Mouse (Mus musculus) cerebellum, postnatal 10 days (tissue): Measurements from ENCODE around the gene Abhd12b.
"Not testable (repeated sequence)": the region's sequence is repeated elsewhere in the genome, so short reads cannot be mapped to it uniquely, and the experiment has no call there.

Source experiments
- DNase-seq, 2 experiments: peaks; one replicate each; pipeline ENCODE4 v3.0.0; 2021; ENCODE audit warnings: mixed read lengths in 2 of 2

The Abhd12b gene

GRCm38 (mm10) chr12:70139871-70140270 lies 14.1 kb upstream of the Abhd12b start:
- no peak for DNase-seq

GRCm38 (mm10) chr12:70140542-70140941 lies 13.4 kb upstream of the Abhd12b start:
- DNase-seq, result no peak

GRCm38 (mm10) chr12:70140993-70141576 lies 12.9 kb upstream of the Abhd12b start:
- DNase-seq, result no peak

- not testable (repeated sequence) for DNase-seq
Observed at GRCm38 (mm10) chr12:70144106-70144587, 9.8 kb upstream of the Abhd12b start.

DNA sequence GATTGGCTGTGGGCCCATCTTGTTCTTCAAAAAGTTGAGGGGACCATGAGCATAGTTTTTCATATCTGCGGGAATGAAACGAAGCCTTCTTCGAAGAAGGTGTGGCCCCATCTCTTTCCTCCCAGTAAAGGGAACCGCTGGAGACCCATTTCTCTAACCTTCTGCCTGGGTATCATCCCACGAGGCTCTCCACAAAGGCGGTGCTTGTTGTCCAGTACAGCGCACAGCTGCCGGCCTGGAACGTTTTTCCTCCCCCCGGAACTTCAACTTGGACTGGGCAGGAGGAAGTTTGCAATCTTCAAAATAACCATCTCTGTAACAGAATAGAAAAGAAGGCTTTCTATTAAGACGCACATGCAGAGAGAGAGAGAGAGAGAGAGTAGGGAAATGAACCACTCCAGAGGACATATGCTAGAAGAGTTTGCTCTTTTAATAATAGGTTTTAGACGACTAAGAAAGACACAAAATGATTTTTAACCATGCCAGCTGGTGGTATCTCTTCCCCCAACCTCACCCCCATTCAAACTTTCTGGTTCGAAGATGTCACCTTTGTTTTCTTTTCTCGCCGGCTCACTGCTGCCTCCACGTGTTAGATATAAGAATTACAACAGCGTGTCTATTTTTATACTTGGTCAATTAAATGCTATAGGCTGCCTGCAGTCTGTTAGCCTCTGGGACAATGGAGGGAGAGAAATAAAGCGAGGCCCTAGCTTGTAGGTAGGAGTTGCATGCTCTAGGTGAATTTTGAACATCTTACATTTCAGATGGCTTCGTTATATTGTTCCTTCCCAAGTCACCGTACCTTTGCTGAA lies 9.1 kb upstream of the Abhd12b start:
- peak; percentile 80 to 87 for DNase-seq

DNA sequence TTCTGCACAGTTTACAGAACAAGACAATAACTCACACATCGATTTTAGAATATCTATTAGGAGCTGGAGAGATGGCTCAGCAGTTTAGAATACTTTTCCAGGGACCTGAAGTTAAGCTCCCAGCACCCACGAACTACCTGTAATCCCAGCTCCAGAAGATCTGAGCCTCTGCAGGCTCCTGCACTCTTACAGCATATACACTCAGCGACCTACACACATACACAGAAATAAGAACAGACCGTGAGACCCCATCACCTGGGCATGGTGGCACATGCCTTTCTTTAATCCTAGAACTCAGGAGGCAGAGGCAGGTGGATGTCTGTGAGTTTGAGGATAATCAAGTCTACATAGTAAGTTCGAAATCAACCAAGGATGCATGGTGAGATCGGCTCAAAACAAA lies 8.4 kb upstream of the Abhd12b start:
- no peak for DNase-seq

DNA sequence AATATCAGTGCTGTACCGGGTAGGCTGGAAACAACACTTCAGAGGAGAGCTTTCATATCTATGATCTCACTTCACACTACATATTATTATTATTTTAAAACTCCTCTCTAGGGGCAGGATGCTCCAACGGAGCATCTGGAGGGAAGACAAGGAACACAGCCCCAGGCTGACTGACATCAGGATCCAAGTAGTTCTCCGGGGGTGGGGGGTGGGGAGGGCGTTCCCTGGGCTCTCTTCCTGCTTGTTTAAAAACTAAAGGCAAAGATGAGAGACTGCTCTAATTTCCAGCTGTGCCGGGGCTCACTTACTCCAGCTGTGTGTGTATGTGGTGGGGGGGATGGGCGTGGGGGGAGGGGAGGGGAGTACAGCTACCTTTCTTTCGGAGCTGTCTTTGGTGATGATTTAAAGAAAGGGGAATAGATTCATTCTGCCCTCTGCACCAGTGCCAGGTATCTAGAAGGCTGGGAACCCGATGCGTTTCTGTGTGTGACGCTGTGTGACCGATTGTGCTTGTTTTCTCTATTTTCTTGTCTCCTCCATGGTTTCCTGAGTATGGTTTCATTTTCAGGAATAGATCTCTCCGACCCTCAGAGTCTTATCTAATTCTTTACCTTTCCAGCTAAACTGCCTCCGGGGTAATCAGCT lies 5.8 kb upstream of the Abhd12b start:
- DNase-seq, result no peak

DNA sequence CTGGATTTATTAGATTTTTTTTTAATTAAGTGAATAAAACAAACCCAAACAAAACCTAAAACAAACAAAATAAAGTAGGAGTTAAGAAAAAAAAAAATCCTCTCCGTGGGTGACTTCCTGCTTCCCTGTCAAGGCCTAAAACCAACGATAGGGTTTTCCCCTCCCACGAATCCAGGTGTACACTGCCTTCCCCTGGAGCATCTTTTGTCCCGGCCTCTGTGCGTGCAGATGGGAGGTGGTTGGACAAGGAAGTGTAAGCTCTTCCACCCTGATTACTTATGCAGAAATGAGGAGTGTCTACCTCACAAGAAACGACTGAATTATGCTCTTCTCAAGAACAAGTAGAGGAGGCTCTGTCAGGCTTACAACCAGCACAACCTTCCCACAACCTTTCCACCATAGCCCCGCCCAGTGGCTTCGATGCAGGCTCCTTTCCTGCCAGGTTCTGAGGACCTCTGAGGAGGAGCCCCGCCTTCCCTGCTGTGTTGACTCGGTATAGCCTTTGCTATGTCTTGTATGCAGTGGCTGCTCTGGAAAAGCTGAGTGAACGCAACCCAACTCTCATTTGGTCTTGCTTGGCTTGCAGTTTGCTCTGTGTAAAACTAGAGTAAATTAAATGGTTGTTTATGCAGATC lies 5.2 kb upstream of the Abhd12b start:
- DNase-seq, result peak; percentile 31 to 45

GRCm38 (mm10) chr12:70156222-70156621 lies 2.3 kb downstream of the Abhd12b start:
- DNase-seq, result peak; percentile 16 to 20

DNA sequence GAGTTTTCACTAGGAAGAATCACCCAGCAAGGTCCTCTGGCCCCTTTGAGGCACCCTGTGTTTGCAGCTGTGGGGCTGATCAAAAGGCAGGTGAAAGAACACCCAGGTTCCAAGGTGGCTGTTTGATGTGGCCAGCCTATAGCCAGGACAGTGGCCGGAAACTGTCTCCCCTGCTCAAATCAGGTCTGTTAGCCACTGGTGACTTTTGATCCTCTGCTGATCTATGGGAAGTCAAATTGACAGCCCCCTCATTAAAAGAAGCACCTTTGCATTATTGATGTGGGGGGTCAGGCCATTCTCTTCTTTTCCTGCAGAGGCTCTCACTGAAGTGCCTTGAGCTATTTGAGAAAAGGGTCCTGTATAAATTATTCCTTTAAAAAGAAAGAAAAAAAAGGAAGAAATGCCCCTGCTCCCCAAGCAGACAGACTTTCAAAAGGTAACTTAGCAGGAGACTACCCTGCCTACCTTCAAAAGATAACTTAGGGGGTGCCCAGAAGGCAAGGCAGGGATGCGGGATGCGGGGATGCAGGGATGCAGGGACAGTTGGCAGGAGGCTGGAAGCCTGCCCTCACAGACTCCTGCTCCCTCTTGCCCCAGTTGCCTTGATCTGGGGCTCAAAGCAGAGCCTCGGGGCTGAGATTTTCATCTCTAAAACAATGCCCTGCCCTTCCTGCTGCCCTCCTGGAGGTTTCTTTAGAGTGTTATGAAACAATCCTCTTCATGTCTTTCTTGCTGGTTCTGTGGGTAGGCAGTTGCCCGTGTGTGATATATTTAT lies 3.5 kb downstream of the Abhd12b start:
- no peak for DNase-seq

DNA sequence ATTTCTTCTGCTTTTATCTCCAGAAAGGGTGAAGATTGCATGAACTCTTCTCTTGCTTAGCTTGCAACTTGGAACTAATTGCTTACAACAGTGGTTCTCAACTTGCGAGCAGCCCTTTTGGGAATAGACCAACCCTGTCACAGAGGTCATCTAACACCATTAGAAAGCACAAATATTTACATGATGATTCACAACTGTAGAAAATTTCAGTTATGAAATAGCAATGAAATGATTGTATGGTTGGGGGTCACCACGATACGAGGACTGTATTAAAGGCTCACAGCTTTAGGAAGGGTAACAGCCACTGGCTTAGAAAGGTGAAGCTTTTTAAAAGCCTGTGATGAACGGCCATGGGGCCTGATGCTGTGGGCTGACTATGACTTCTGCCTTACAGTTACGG lies 7.1 kb downstream of the Abhd12b start:
- no peak for DNase-seq

- DNase-seq, result no peak
Observed at GRCm38 (mm10) chr12:70164741-70165140, 10.8 kb downstream of the Abhd12b start.

GRCm38 (mm10) chr12:70167950-70168349 lies 14.0 kb downstream of the Abhd12b start:
- DNase-seq, result no peak

DNA sequence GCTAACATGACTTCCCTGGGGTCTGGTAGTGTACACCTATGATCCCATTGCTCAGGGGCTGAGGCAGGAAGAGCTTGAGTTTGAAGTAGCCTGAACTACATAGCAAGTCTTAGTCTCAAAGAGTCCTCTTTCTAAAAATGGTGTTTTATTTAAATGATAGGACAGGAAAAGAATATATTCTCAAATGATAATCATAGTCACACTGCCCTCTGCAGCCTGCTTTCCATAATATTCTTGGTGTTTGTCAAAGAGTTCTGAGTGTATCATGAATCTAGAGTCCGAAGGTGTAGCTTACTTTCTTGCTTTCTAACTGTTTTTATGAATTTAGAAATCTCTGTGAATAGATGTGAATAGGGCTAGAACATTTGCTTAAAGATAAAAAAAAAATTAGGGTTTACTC lies 16.0 kb downstream of the Abhd12b start:
- no peak for DNase-seq

DNA sequence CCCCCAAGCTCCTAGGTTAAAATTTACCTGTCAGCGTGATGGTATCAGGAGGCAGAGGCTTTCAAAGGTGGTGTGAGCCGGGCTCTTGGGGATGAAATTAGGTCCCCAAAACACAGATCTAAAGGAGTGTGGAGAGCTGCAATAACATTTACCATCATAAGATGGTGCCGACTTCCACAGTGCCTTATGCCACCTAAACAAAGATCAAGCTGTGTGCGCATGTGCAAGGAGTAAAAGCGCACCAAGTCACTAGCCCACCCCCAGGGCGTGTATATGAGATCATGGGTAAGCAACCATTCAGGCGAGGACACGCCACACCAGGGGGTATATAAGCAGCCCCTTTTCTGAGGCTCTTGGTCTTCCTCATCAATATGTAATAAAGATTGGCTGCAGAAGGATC lies 29.6 kb downstream of the Abhd12b start:
- not testable (repeated sequence) for DNase-seq

- DNase-seq, result peak; percentile 27 to 49
Observed at GRCm38 (mm10) chr12:70184173-70184783, 30.3 kb downstream of the Abhd12b start.

DNA sequence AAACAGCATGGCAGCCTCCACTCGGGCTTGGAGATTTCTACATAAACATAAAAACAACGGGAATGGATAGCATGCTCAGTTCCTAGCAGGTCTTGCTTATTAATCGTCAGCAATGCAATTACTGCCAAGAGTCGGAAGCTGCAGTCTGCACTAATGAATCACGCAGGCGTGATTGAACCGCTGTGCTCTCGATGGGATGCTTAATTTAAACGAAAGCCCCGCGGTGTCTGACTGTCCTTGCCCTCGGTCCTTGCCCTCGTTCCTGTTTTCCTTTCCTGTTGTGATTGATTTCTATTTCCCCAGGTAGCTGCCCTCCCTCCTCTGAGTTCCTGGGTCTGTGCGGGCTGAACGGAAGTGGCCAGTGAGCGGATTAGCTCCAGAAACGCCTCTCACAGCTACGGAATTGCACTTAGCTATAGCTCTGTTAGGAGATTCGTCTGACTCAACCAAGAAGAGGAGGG lies 38.4 kb downstream of the Abhd12b start:
- peak; percentile 57 to 63 for DNase-seq

DNA sequence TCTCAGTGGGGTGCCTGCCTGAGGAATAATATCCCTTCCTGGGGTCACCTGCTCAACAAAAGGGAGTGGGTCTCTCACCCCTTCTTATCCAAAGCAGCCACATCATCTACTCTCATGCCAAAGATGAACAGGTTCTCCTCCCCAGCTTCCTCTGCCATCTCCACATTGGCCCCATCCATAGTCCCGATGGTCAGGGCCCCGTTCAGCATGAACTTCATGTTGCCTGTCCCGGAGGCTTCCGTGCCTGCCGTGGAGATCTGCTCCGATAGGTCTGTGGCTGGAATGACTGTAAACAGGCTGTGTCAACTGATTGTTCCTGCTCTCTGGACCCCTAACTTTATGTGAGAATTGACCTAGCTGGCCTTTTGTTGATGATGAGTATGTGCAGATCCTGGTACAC lies 41.5 kb downstream of the Abhd12b start:
- DNase-seq, result no peak

DNA sequence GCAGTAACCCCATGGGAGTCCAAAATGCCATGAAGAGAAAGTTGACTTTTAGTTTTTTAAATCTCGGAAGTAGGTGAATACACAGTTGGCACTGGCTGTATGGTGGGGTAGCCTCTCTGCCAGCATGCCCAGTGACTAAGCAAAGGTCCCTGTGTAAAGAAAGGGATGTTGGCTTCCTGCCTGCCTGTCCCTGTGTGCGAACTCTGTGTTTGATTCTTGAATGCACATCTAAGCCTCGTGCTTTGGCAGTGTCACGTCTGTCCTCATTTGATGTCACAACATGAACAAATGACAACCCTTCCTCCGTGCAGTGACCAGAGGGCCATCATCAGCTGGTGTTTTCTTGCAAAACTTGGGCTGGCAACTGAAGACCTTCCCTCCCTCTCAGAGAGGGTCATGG lies 42.4 kb downstream of the Abhd12b start:
- DNase-seq, result peak in 1 of 2 experiments; percentile 25

GRCm38 (mm10) chr12:70201926-70202529 lies 48.1 kb downstream of the Abhd12b start:
- DNase-seq, result no peak

DNA sequence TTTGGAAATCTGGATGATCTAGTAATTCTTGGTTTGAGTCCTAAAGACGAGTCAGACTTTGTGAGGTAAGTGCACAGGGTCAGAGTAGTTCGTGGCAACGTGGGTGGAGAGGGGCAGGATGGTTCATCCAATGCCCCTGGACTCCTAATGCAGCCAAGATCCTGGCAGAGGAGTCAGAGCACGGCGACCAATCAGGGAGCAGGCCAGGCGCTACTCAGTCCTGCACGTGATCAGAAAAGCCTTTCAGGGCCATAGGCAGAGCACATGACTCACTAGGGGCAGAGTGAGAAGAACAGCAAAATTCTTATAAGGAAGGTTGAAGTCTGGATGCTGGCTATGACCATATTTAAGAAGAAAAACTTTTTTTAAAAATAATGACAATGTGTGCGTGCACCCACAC lies 50.5 kb downstream of the Abhd12b start:
- no peak for DNase-seq
